Mouse (Mus musculus) stomach, embryonic 14.5 days (tissue): Measurements from ENCODE around the gene Prdm16. TPM values are rescaled to one million over a fixed set of nuclear protein-coding genes. Genes with fewer than 3 reads are reported as not detected.

Experiments
- ATAC-seq: fragments of 200-750 bp; cut with Nextera tagmentation; 2 replicates; pipeline ENCODE4 v1.8.0; 2017; ENCODE audit warnings: low read depth, moderate TSS enrichment; ENCODE audit not compliant: insufficient number of reproducible peaks, insufficient read depth, low FRiP score
- H3K27ac ChIP-seq: fragments of 300-500 bp; sonication (generic); 2 replicates; pipeline ENCODE4 v1.5.1; 2014; ENCODE audit warnings: mild to moderate bottlenecking, low read length, moderate library complexity, mixed read lengths
- H3K27me3 ChIP-seq: fragments of 300-500 bp; sonication (generic); 2 replicates; pipeline ENCODE4 v1.6.1; 2014; ENCODE audit warnings: low read length, control low read depth, mixed read lengths; ENCODE audit not compliant: control insufficient read depth, insufficient read depth
- H3K36me3 ChIP-seq: fragments of 300-500 bp; sonication (generic); 2 replicates; pipeline ENCODE4 v1.6.1; 2014; ENCODE audit warnings: mild to moderate bottlenecking, control low read depth, low read length, moderate library complexity, mixed read lengths; ENCODE audit not compliant: control insufficient read depth, insufficient read depth
- H3K4me1 ChIP-seq: fragments of 300-500 bp; sonication (generic); 2 replicates; pipeline ENCODE4 v1.6.1; 2014; ENCODE audit warnings: low read length, control low read depth, mixed read lengths; ENCODE audit not compliant: control insufficient read depth, insufficient read depth
- H3K4me2 ChIP-seq: fragments of 300-500 bp; sonication (generic); replicated peaks from 2 replicates; pipeline ENCODE4 v1.6.1; 2014; ENCODE audit warnings: low read depth, low read length, control low read depth
- H3K4me3 ChIP-seq: fragments of 300-500 bp; sonication (generic); 2 replicates; pipeline ENCODE4 v1.5.1; 2014; ENCODE audit warnings: low read depth, low read length, control low read depth
- H3K9ac ChIP-seq: fragments of 300-500 bp; sonication (generic); replicated peaks from 2 replicates; pipeline ENCODE4 v1.6.1; 2014; ENCODE audit warnings: low read depth, mild to moderate bottlenecking, control low read depth, low read length, moderate library complexity, mixed read lengths
- H3K9me3 ChIP-seq: fragments of 300-500 bp; sonication (generic); 2 replicates; pipeline ENCODE4 v1.6.1; 2016; ENCODE audit warnings: low read depth, low read length, control low read depth; ENCODE audit not compliant: control insufficient read depth
- WGBS: fragments of 180-500 bp; shearing (Covaris S2); extraction: QIAGEN DNeasy Blood & Tissue Kit; methylation state at CpG from one replicate; pipeline ENCODE4 v1.1.7; 2014; 5-methylcytosine and 5-hydroxymethylcytosine counted together
- polyA plus RNA-seq: library from polyadenylated mRNA; unstranded; fragments of >200 nt; fragmentation: Nextera tagmentation; extraction: Ambion mirVana; gene quantifications from 2 replicates; pipeline ENCODE4 v1.2.1, GENCODE M21; 2014

The Prdm16 gene
- polyA plus RNA-seq, 1 experiment from 2014 or later, result 18.4 TPM

- Histone ChIP-seq H3K36me3 (no peaks in the 10 kb centered on the region), H3K4me1 (peaks cover 16% of the 10 kb centered on the region; the same call in 1 of the 2 replicates), H3K4me3 (no peak overlapping the region), H3K9ac (no peak overlapping the region), H3K9me3 (no peaks in the 10 kb centered on the region), H3K27me3 (no peaks in the 10 kb centered on the region), H3K4me2 (no peak overlapping the region), H3K27ac (no peak overlapping the region)
- no peak for ATAC-seq
- 47% methylated on average over 2 of the region's 2 CpGs for WGBS
Observed at GRCm38 (mm10) chr4:154385918-154386317, 250.8 kb downstream of the Prdm16 start.

- Histone ChIP-seq H3K9ac (no peak overlapping the region), H3K4me2 (no peak overlapping the region), H3K27ac (peak overlapping the region; percentile 10; the same call in 1 of the 2 replicates), H3K4me3 (no peak overlapping the region), H3K4me1 (peaks cover 9% of the 10 kb centered on the region; the same call in 1 of the 2 replicates), H3K9me3 (no peaks in the 10 kb centered on the region), H3K27me3 (no peaks in the 10 kb centered on the region), H3K36me3 (no peaks in the 10 kb centered on the region)
- no peak for ATAC-seq
- WGBS, result 71% methylated on average over 8 of the region's 8 CpGs
Observed at GRCm38 (mm10) chr4:154385208-154385607, 251.5 kb downstream of the Prdm16 start.

- no peak overlapping the region for H3K4me2 ChIP-seq
- no peak overlapping the region for H3K9ac ChIP-seq
- H3K27ac ChIP-seq, result no peak overlapping the region
- no peak overlapping the region for H3K4me3 ChIP-seq
- H3K9me3 ChIP-seq, result no peaks in the 10 kb centered on the region
- no peaks in the 10 kb centered on the region for H3K27me3 ChIP-seq
- H3K36me3 ChIP-seq, result no peaks in the 10 kb centered on the region
- WGBS, result 98% methylated on average over 2 of the region's 2 CpGs
- no peak for ATAC-seq
- H3K4me1 ChIP-seq, result no peaks in the 10 kb centered on the region
Observed at GRCm38 (mm10) chr4:154378876-154379275, 257.8 kb downstream of the Prdm16 start.

- H3K4me1 ChIP-seq, result no peaks in the 10 kb centered on the region
- H3K4me2 ChIP-seq, result no peak overlapping the region
- H3K36me3 ChIP-seq, result no peaks in the 10 kb centered on the region
- H3K4me3 ChIP-seq, result no peak overlapping the region
- H3K27ac ChIP-seq, result peak overlapping the region; percentile 34; the same call in 1 of the 2 replicates
- no peak overlapping the region for H3K9ac ChIP-seq
- no peaks in the 10 kb centered on the region for H3K27me3 ChIP-seq
- H3K9me3 ChIP-seq, result no peaks in the 10 kb centered on the region
- peak; percentile 65; the same call in 1 of the 2 replicates for ATAC-seq
- 69% methylated on average over 10 of the region's 10 CpGs for WGBS
Observed at GRCm38 (mm10) chr4:154375939-154376625, 260.6 kb downstream of the Prdm16 start.

GRCm38 (mm10) chr4:154371542-154372247 is 265.0 kb downstream of the Prdm16 start:
- H3K36me3 ChIP-seq, result no peaks in the 10 kb centered on the region
- WGBS, result 63% methylated on average over 13 of the region's 13 CpGs
- no peaks in the 10 kb centered on the region for H3K9me3 ChIP-seq
- no peak overlapping the region for H3K27ac ChIP-seq
- no peak overlapping the region for H3K4me2 ChIP-seq
- no peaks in the 10 kb centered on the region for H3K4me1 ChIP-seq
- no peak overlapping the region for H3K9ac ChIP-seq
- H3K4me3 ChIP-seq, result no peak overlapping the region
- no peaks in the 10 kb centered on the region for H3K27me3 ChIP-seq
- ATAC-seq, result no peak

GRCm38 (mm10) chr4:154370841-154371240 is 265.8 kb downstream of the Prdm16 start:
- H3K27me3 ChIP-seq, result no peaks in the 10 kb centered on the region
- WGBS, result 74% methylated on average over 8 of the region's 8 CpGs
- no peak for ATAC-seq
- no peaks in the 10 kb centered on the region for H3K9me3 ChIP-seq
- no peaks in the 10 kb centered on the region for H3K36me3 ChIP-seq
- H3K4me2 ChIP-seq, result no peak overlapping the region
- no peak overlapping the region for H3K27ac ChIP-seq
- H3K4me3 ChIP-seq, result no peak overlapping the region
- H3K4me1 ChIP-seq, result no peaks in the 10 kb centered on the region
- no peak overlapping the region for H3K9ac ChIP-seq

GRCm38 (mm10) chr4:154369089-154369488 is 267.6 kb downstream of the Prdm16 start:
- no peak for ATAC-seq
- no peak overlapping the region for H3K4me3 ChIP-seq
- no peak overlapping the region for H3K9ac ChIP-seq
- H3K36me3 ChIP-seq, result no peaks in the 10 kb centered on the region
- 38% methylated on average over 5 of the region's 5 CpGs for WGBS
- H3K4me2 ChIP-seq, result no peak overlapping the region
- no peaks in the 10 kb centered on the region for H3K9me3 ChIP-seq
- no peaks in the 10 kb centered on the region for H3K27me3 ChIP-seq
- H3K4me1 ChIP-seq, result no peaks in the 10 kb centered on the region
- no peak overlapping the region for H3K27ac ChIP-seq

GRCm38 (mm10) chr4:154366836-154367235 is 269.8 kb downstream of the Prdm16 start:
- WGBS, result 80% methylated on average over 6 of the region's 6 CpGs
- Histone ChIP-seq H3K27me3 (no peaks in the 10 kb centered on the region), H3K27ac (no peak overlapping the region), H3K4me1 (no peaks in the 10 kb centered on the region), H3K4me2 (no peak overlapping the region), H3K9ac (no peak overlapping the region), H3K4me3 (no peak overlapping the region), H3K9me3 (no peaks in the 10 kb centered on the region), H3K36me3 (no peaks in the 10 kb centered on the region)
- ATAC-seq, result no peak
